Mouse (Mus musculus) midbrain, embryonic 13.5 days (tissue): ENCODE data around the gene Pxmp2. TPM values are rescaled to one million over a fixed set of nuclear protein-coding genes. Genes with fewer than 3 reads are reported as not detected.

Experiments
- ATAC-seq: fragments of 200-750 bp; cut with Nextera tagmentation; 2 replicates; pipeline ENCODE4 v1.8.0; 2017; ENCODE audit warnings: mild to moderate bottlenecking, moderate TSS enrichment, moderate library complexity
- H3K27ac ChIP-seq: fragments of 300-500 bp; sonication (generic); 2 replicates; pipeline ENCODE4 v1.5.1; 2015; ENCODE audit warnings: inconsistent platforms, mild to moderate bottlenecking, moderate library complexity
- H3K27me3 ChIP-seq: fragments of 300-500 bp; sonication (generic); 2 replicates; pipeline ENCODE4 v1.6.1; 2015; ENCODE audit warnings: mild to moderate bottlenecking, inconsistent platforms
- H3K36me3 ChIP-seq: fragments of 300-500 bp; sonication (generic); 2 replicates; pipeline ENCODE4 v1.6.1; 2015; ENCODE audit warnings: mild to moderate bottlenecking, inconsistent platforms
- H3K4me1 ChIP-seq: fragments of 300-500 bp; sonication (generic); replicated peaks from 2 replicates; pipeline ENCODE4 v1.6.1; 2015; ENCODE audit warnings: inconsistent platforms
- H3K4me2 ChIP-seq: fragments of 300-500 bp; sonication (generic); replicated peaks from 2 replicates; pipeline ENCODE4 v1.6.1; 2015; ENCODE audit warnings: moderate library complexity, mild to moderate bottlenecking, inconsistent platforms
- H3K4me3 ChIP-seq: fragments of 300-500 bp; sonication (generic); replicated peaks from 2 replicates; pipeline ENCODE4 v1.5.1; 2015; ENCODE audit warnings: mild to moderate bottlenecking, inconsistent platforms
- H3K9ac ChIP-seq: fragments of 300-500 bp; sonication (generic); replicated peaks from 2 replicates; pipeline ENCODE4 v1.6.1; 2015; ENCODE audit warnings: mild to moderate bottlenecking, inconsistent platforms
- H3K9me3 ChIP-seq: fragments of 300-500 bp; sonication (generic); 2 replicates; pipeline ENCODE4 v1.6.1; 2016; ENCODE audit warnings: mild to moderate bottlenecking, inconsistent platforms
- WGBS: fragments of 180-500 bp; shearing (Covaris S2); methylation state at CpG from one replicate; pipeline ENCODE4 v1.1.7; 2015; 5-methylcytosine and 5-hydroxymethylcytosine counted together
- polyA plus RNA-seq: library from polyadenylated mRNA; unstranded; fragments of >200 nt; fragmentation: Nextera tagmentation; extraction: Ambion mirVana; gene quantifications from 2 replicates; pipeline ENCODE4 v1.2.1, GENCODE M21; 2015

Pxmp2 gene
- polyA plus RNA-seq, 1 experiment from 2014 or later, result 9.2 TPM

GRCm38 (mm10) chr5:110227336-110227883 is 58.6 kb downstream of the Pxmp2 start:
- no peak overlapping the region for H3K9ac ChIP-seq
- WGBS, result 54% methylated on average over 1 of the region's 1 CpGs
- no peaks in the 10 kb centered on the region for H3K9me3 ChIP-seq
- H3K27me3 ChIP-seq, result no peaks in the 10 kb centered on the region
- no peak overlapping the region for H3K4me3 ChIP-seq
- H3K4me2 ChIP-seq, result no peak overlapping the region
- ATAC-seq, result no peak
- H3K27ac ChIP-seq, result no peak overlapping the region
- H3K36me3 ChIP-seq, result peaks cover 35% of the 10 kb centered on the region
- peaks cover 16% of the 10 kb centered on the region for H3K4me1 ChIP-seq

GRCm38 (mm10) chr5:110225056-110225455 is 60.9 kb downstream of the Pxmp2 start:
- H3K4me3 ChIP-seq, result no peak overlapping the region
- no peaks in the 10 kb centered on the region for H3K9me3 ChIP-seq
- H3K9ac ChIP-seq, result no peak overlapping the region
- no peak overlapping the region for H3K4me2 ChIP-seq
- WGBS, result 89% methylated on average over 3 of the region's 3 CpGs
- peaks cover 58% of the 10 kb centered on the region for H3K36me3 ChIP-seq
- no peaks in the 10 kb centered on the region for H3K27me3 ChIP-seq
- ATAC-seq, result no peak
- no peak overlapping the region for H3K27ac ChIP-seq
- peaks cover 3% of the 10 kb centered on the region for H3K4me1 ChIP-seq

Other genes with a start within 250 kb of the Pxmp2 start
- 6.9 and 7.9 TPM in 2 replicates for gene Gm17655, start 213.7 kb downstream of the Pxmp2 start, polyA plus RNA-seq
- 0.61 and 0.93 TPM in 2 replicates for gene Gm35315, start 191.8 kb downstream of the Pxmp2 start, polyA plus RNA-seq
- 2.1 and 2.5 TPM in 2 replicates for gene Plcxd1, start 186.2 kb downstream of the Pxmp2 start, polyA plus RNA-seq
- gene Gtpbp6, start 178.0 kb downstream of the Pxmp2 start, polyA plus RNA-seq, result 52.6 and 53.3 TPM in 2 replicates
- gene Zfp605, start 176.1 kb downstream of the Pxmp2 start, polyA plus RNA-seq, result 16.0 and 16.9 TPM in 2 replicates
- gene Chfr, start 150.3 kb downstream of the Pxmp2 start, polyA plus RNA-seq, result 106 and 111 TPM in 2 replicates
- 22.5 and 22.7 TPM in 2 replicates for gene Golga3, start 109.5 kb downstream of the Pxmp2 start, polyA plus RNA-seq
- 23.8 and 31.5 TPM in 2 replicates for gene Ankle2, start 55.2 kb downstream of the Pxmp2 start, polyA plus RNA-seq
- 87.1 and 91.5 TPM in 2 replicates for gene Pgam5, start 16.3 kb downstream of the Pxmp2 start, polyA plus RNA-seq
- gene Pole, start 120 bp upstream of the Pxmp2 start, polyA plus RNA-seq, result 12.6 and 14.0 TPM in 2 replicates
- gene P2rx2, start 57.0 kb upstream of the Pxmp2 start, polyA plus RNA-seq, result 3.2 and 3.8 TPM in 2 replicates
- gene Lrcol1, start 58.5 kb upstream of the Pxmp2 start, polyA plus RNA-seq, result not detected in 2 replicates
- 16.1 and 20.6 TPM in 2 replicates for gene Fbrsl1, start 162.3 kb upstream of the Pxmp2 start, polyA plus RNA-seq